Mouse (Mus musculus) CH12.LX (cell line): ENCODE data around the gene Haus4. TPM values are rescaled to one million over a fixed set of nuclear protein-coding genes. Genes with fewer than 3 reads are reported as not detected.

ENCODE experiments used
- DNase-seq: peaks from one replicate; pipeline ENCODE4 v3.0.0-alpha.2; 2013; ENCODE audit errors: extremely low read depth
- H3K27ac ChIP-seq: 2 replicates; pipeline ENCODE4 v1.5.1; 2012; ENCODE audit warnings: low read depth, mild to moderate bottlenecking, control low read depth, moderate library complexity; ENCODE audit not compliant: insufficient read depth
- H3K27me3 ChIP-seq: replicated peaks from 2 replicates; pipeline ENCODE3; 2012; ENCODE audit warnings: inconsistent platforms
- H3K36me3 ChIP-seq, 2 experiments: replicated peaks in 1 of 2; 2 replicates each; pipeline versions ENCODE3 to v1.6.1; 2012; ENCODE audit warnings: inconsistent platforms in 1 of 2, low read length in 1 of 2, mild to moderate bottlenecking in 1 of 2, mixed read lengths in 1 of 2, moderate library complexity in 1 of 2; ENCODE audit not compliant: control insufficient read depth in 1 of 2, insufficient read depth in 1 of 2
- H3K4me1 ChIP-seq, 2 experiments: 2 replicates each; pipeline ENCODE4 v1.6.1; 2012; ENCODE audit warnings: inconsistent platforms in 1 of 2, moderate library complexity in 1 of 2; ENCODE audit not compliant: insufficient read depth in 2 of 2, control insufficient read depth in 1 of 2
- H3K4me2 ChIP-seq: 2 replicates; pipeline ENCODE4 v1.6.1; 2012; ENCODE audit warnings: low read depth, mild to moderate bottlenecking, control low read depth; ENCODE audit not compliant: poor library complexity, insufficient read depth, severe bottlenecking
- H3K4me3 ChIP-seq, 3 experiments: fragments of 150-350 bp in 1 of 3; sonication (generic) in 1 of 3; replicated peaks in 1 of 3; 2 replicates each; pipeline versions ENCODE3 to v1.5.1; 2011 to 2012; ENCODE audit warnings: low read depth in 2 of 3, low read length in 2 of 3, mild to moderate bottlenecking in 2 of 3, moderate library complexity in 2 of 3, control low read depth in 1 of 3, improper control_type of control experiment in 1 of 3, inconsistent platforms in 1 of 3, mixed read lengths in 1 of 3; ENCODE audit not compliant: poor library complexity in 1 of 3
- H3K79me2 ChIP-seq: replicated peaks from 2 replicates; pipeline ENCODE4 v1.6.1; 2012; ENCODE audit warnings: mild to moderate bottlenecking, moderate library complexity; ENCODE audit not compliant: control insufficient read depth, poor library complexity, insufficient read depth, severe bottlenecking; ENCODE audit errors: extremely low read depth
- H3K9ac ChIP-seq: 2 replicates; pipeline ENCODE4 v1.6.1; 2012; ENCODE audit warnings: low read depth, mild to moderate bottlenecking, control low read depth, moderate library complexity; ENCODE audit not compliant: insufficient read depth
- H3K9me3 ChIP-seq: replicated peaks from 2 replicates; pipeline ENCODE3; 2012; ENCODE audit warnings: low read length, inconsistent platforms, mixed read lengths
- BHLHE40 ChIP-seq: IDR thresholded peaks from 2 replicates; pipeline ENCODE4 v1.6.1; 2011; ENCODE audit warnings: mild to moderate bottlenecking, low read depth, low read length, improper control_type of control experiment
- CHD1 ChIP-seq: IDR thresholded peaks from 2 replicates; pipeline ENCODE4 v1.6.1; 2012; ENCODE audit warnings: low read depth, low read length, improper control_type of control experiment, inconsistent platforms
- CHD2 ChIP-seq: IDR thresholded peaks from 2 replicates; pipeline ENCODE4 v1.6.1; 2011; ENCODE audit warnings: low read length, improper control_type of control experiment
- CTCF ChIP-seq, 2 experiments: IDR thresholded peaks in 1 of 2; conservative IDR thresholded peaks in 1 of 2; 2 replicates each; pipeline ENCODE4 v1.5.1; 2011 to 2012; ENCODE audit warnings: low read depth in 2 of 2, low read length in 2 of 2, improper control_type of control experiment in 1 of 2, inconsistent platforms in 1 of 2, mild to moderate bottlenecking in 1 of 2, moderate library complexity in 1 of 2
- E2F4 ChIP-seq: IDR thresholded peaks from 2 replicates; pipeline ENCODE4 v1.6.1; 2011; ENCODE audit warnings: low read depth, low read length, improper control_type of control experiment; ENCODE audit not compliant: insufficient replicate concordance
- ELF1 ChIP-seq: IDR thresholded peaks from 2 replicates; pipeline ENCODE4 v1.6.1; 2014; ENCODE audit warnings: low read depth, mild to moderate bottlenecking, inconsistent platforms, low read length, improper control_type of control experiment
- EP300 ChIP-seq: IDR thresholded peaks from 2 replicates; pipeline ENCODE4 v1.6.1; 2011; ENCODE audit warnings: low read length, improper control_type of control experiment
- ETS1 ChIP-seq: conservative IDR thresholded peaks from 2 replicates; pipeline ENCODE4 v1.6.1; 2012; ENCODE audit warnings: low read depth, mild to moderate bottlenecking, inconsistent platforms, low read length, improper control_type of control experiment, moderate library complexity
- GABPA ChIP-seq: IDR thresholded peaks from 2 replicates; pipeline ENCODE4 v1.6.1; 2012; ENCODE audit warnings: low read depth, low read length, improper control_type of control experiment, inconsistent platforms; ENCODE audit not compliant: insufficient replicate concordance
- HCFC1 ChIP-seq: IDR thresholded peaks from 2 replicates; pipeline ENCODE4 v1.6.1; 2012; ENCODE audit warnings: low read depth, mild to moderate bottlenecking, inconsistent platforms, low read length, improper control_type of control experiment
- IRF4 ChIP-seq: IDR thresholded peaks from 2 replicates; pipeline ENCODE4 v1.6.1; 2014; ENCODE audit warnings: low read depth, mild to moderate bottlenecking, inconsistent platforms, low read length, improper control_type of control experiment
- JUN ChIP-seq: IDR thresholded peaks from 2 replicates; pipeline ENCODE4 v1.6.1; 2011; ENCODE audit warnings: low read depth, mild to moderate bottlenecking, low read length, improper control_type of control experiment, moderate library complexity; ENCODE audit not compliant: insufficient read depth
- JUND ChIP-seq: conservative IDR thresholded peaks from 2 replicates; pipeline ENCODE4 v1.6.1; 2011; ENCODE audit warnings: low read depth, low read length, improper control_type of control experiment
- KAT2A ChIP-seq: IDR thresholded peaks from 2 replicates; pipeline ENCODE4 v1.6.1; 2012; ENCODE audit warnings: low read length, improper control_type of control experiment, inconsistent platforms; ENCODE audit not compliant: insufficient replicate concordance
- MAFK ChIP-seq: IDR thresholded peaks from 2 replicates; pipeline ENCODE4 v1.6.1; 2011; ENCODE audit warnings: low read length, improper control_type of control experiment; ENCODE audit not compliant: insufficient replicate concordance
- MAX ChIP-seq: IDR thresholded peaks from 2 replicates; pipeline ENCODE4 v1.6.1; 2011; ENCODE audit warnings: low read length, improper control_type of control experiment
- MAZ ChIP-seq: IDR thresholded peaks from 2 replicates; pipeline ENCODE4 v1.6.1; 2012; ENCODE audit warnings: low read depth, mild to moderate bottlenecking, inconsistent platforms, low read length, improper control_type of control experiment, moderate library complexity
- MEF2A ChIP-seq: IDR thresholded peaks from 2 replicates; pipeline ENCODE4 v1.6.1; 2014; ENCODE audit warnings: low read depth, mild to moderate bottlenecking, inconsistent platforms, low read length, improper control_type of control experiment, borderline replicate concordance
- MXI1 ChIP-seq: IDR thresholded peaks from 2 replicates; pipeline ENCODE4 v1.6.1; 2011; ENCODE audit warnings: mild to moderate bottlenecking, low read depth, low read length, improper control_type of control experiment
- MYC ChIP-seq: IDR thresholded peaks from 2 replicates; pipeline ENCODE4 v1.6.1; 2011; ENCODE audit warnings: low read depth, mild to moderate bottlenecking, improper control_type of control experiment, low read length
- NELFE ChIP-seq: IDR thresholded peaks from 2 replicates; pipeline ENCODE4 v1.6.1; 2011; ENCODE audit warnings: low read depth, low read length, improper control_type of control experiment
- NRF1 ChIP-seq: IDR thresholded peaks from 2 replicates; pipeline ENCODE4 v1.6.1; 2014; ENCODE audit warnings: low read depth, mild to moderate bottlenecking, inconsistent platforms, low read length, improper control_type of control experiment, moderate library complexity
- PAX5 ChIP-seq: IDR thresholded peaks from 2 replicates; pipeline ENCODE4 v1.6.1; 2012; ENCODE audit warnings: low read length, inconsistent platforms, mixed read lengths
- POLR2A ChIP-seq: IDR thresholded peaks from 2 replicates; pipeline ENCODE4 v1.6.1; 2011; ENCODE audit warnings: low read depth, mild to moderate bottlenecking, improper control_type of control experiment, low read length
- POLR2AphosphoS2 ChIP-seq: IDR thresholded peaks from 2 replicates; pipeline ENCODE4 v1.6.1; 2011; ENCODE audit warnings: low read depth, low read length, improper control_type of control experiment
- RAD21 ChIP-seq: IDR thresholded peaks from 2 replicates; pipeline ENCODE4 v1.6.1; 2011; ENCODE audit warnings: low read depth, mild to moderate bottlenecking, low read length, improper control_type of control experiment, moderate library complexity
- RCOR1 ChIP-seq: conservative IDR thresholded peaks from 2 replicates; pipeline ENCODE4 v1.6.1; 2012; ENCODE audit warnings: low read depth, mild to moderate bottlenecking, inconsistent platforms, low read length, improper control_type of control experiment
- SIN3A ChIP-seq: IDR thresholded peaks from 2 replicates; pipeline ENCODE4 v1.6.1; 2012; ENCODE audit warnings: low read length, improper control_type of control experiment, inconsistent platforms
- SMC3 ChIP-seq: IDR thresholded peaks from 2 replicates; pipeline ENCODE4 v1.6.1; 2011; ENCODE audit warnings: low read depth, low read length, improper control_type of control experiment
- TBP ChIP-seq: conservative IDR thresholded peaks from 2 replicates; pipeline ENCODE4 v1.6.1; 2011; ENCODE audit warnings: low read depth, low read length, improper control_type of control experiment
- TCF12 ChIP-seq: IDR thresholded peaks from 2 replicates; pipeline ENCODE4 v1.6.1; 2014; ENCODE audit warnings: low read depth, mild to moderate bottlenecking, inconsistent platforms, low read length, improper control_type of control experiment
- UBTF ChIP-seq: IDR thresholded peaks from 2 replicates; pipeline ENCODE4 v1.6.1; 2012; ENCODE audit warnings: low read depth, mild to moderate bottlenecking, inconsistent platforms, low read length, improper control_type of control experiment, moderate library complexity
- USF1 ChIP-seq: IDR thresholded peaks from 2 replicates; pipeline ENCODE4 v1.6.1; 2014; ENCODE audit warnings: low read depth, mild to moderate bottlenecking, inconsistent platforms, low read length, improper control_type of control experiment
- USF2 ChIP-seq: conservative IDR thresholded peaks from 2 replicates; pipeline ENCODE4 v1.6.1; 2011; ENCODE audit warnings: low read depth, low read length, improper control_type of control experiment
- ZC3H11A ChIP-seq: IDR thresholded peaks from 2 replicates; pipeline ENCODE4 v1.6.1; 2012; ENCODE audit warnings: low read depth, mild to moderate bottlenecking, inconsistent platforms, low read length, improper control_type of control experiment
- ZKSCAN1 ChIP-seq: IDR thresholded peaks from 2 replicates; pipeline ENCODE4 v1.6.1; 2012; ENCODE audit warnings: low read depth, inconsistent platforms, low read length, improper control_type of control experiment, borderline replicate concordance
- ZMIZ1 ChIP-seq: IDR thresholded peaks from 2 replicates; pipeline ENCODE4 v1.6.1; 2012; ENCODE audit warnings: low read depth, mild to moderate bottlenecking, inconsistent platforms, low read length, improper control_type of control experiment
- ZNF384 ChIP-seq: IDR thresholded peaks from 2 replicates; pipeline ENCODE4 v1.6.1; 2012; ENCODE audit warnings: low read depth, low read length, improper control_type of control experiment, inconsistent platforms
- dilution Hi-C: fragments of 300-500 bp; cut with MboI; formaldehyde crosslinking; loops from 2 replicates; pipeline ENCODE4 v1.14.3; 2020; ENCODE audit warnings: low sequenced_read_pairs; ENCODE audit not compliant: extremely low pct_unique_long_range_greater_than_20kb, extremely low pct_ligation_motif_present
- in situ Hi-C: fragments of 300-500 bp; cut with MboI; formaldehyde crosslinking; loops from 3 replicates; pipeline ENCODE4 v1.14.3; 2019; ENCODE audit warnings: low sequenced_read_pairs, low pct_ligation_motif_present, low pct_unique_long_range_greater_than_20kb, mixed read lengths
- polyA plus RNA-seq: library from polyadenylated mRNA; unstranded; fragments of >175 nt; gene quantifications from 2 replicates; pipeline ENCODE4 v1.2.1, GENCODE M21; 2012; ENCODE audit warnings: low read depth; ENCODE audit not compliant: insufficient read length
- total RNA-seq, 2 experiments: library from RNA; depleted of rRNA; stranded (reverse); fragments of 300-350 nt in 1 of 2; fragments of >200 nt in 1 of 2; gene quantifications; 2 replicates each; pipeline ENCODE4 v1.2.3; 2012 to 2014

Gene Haus4
- total and polyA plus RNA-seq, 3 experiments, result 65.5 to 116 (median 94.3) TPM

DNA sequence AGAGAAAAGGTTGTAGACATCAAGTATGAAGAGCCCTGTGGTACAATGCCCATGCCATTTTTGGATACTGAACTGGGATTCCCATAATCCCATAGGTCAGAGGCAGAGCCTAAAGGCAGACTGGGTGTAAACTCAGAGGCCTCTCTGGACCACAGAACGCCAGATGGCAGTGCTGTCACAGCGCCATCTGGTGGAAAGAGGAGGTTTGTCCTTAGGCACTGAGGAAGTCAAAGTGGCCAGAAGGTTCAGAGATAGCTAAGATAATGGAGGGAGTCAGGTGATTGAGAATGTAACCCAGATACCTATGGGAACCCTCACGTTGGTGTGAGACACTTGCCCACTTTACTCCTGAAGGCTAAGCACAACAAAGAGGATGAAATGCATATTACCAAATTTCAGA is 60.2 kb downstream of the Haus4 start:
- no peaks in the 10 kb centered on the region for H3K27me3 ChIP-seq
- dilution Hi-C loops (no loop called here), in situ Hi-C loops (no loop called here)
- peak; percentile 87 for DNase-seq
- no peaks in the 10 kb centered on the region for H3K9me3 ChIP-seq
- TF ChIP-seq MEF2A (no peak), RAD21 (peak; percentile 79), EP300 (peak; percentile 28; the same call in 1 of the 2 replicates), ZC3H11A (0 out of 2 replicates have a peak, but pooled peaks have one; percentile 7), MAZ (0 out of 2 replicates have a peak, but pooled peaks have one; percentile 34), SIN3A (no peak), MYC (peak; percentile 62; the same call in 1 of the 2 replicates), USF1 (peak; percentile 13), JUN (no peak), BHLHE40 (no peak), NRF1 (no peak), NELFE (peak; percentile 43; the same call in 1 of the 2 replicates), ELF1 (peak; percentile 65), USF2 (peak; percentile 11), ZMIZ1 (no peak), KAT2A (no peak), GABPA (no peak), MXI1 (peak; percentile 46; the same call in 1 of the 2 replicates), MAX (no peak), TCF12 (peak; percentile 44; the same call in 1 of the 2 replicates), HCFC1 (peak; percentile 46), PAX5 (no peak), CHD2 (no peak), RCOR1 (no peak), MAFK (no peak), JUND (no peak; the same call in 1 of the 2 replicates), CHD1 (no peak), UBTF (0 out of 2 replicates have a peak, but pooled peaks have one; percentile 40), POLR2AphosphoS2 (no peak), ETS1 (0 out of 2 replicates have a peak, but pooled peaks have one; percentile 11), IRF4 (peak; percentile 65), E2F4 (no peak), ZKSCAN1 (no peak), TBP (no peak), POLR2A (0 out of 2 replicates have a peak, but pooled peaks have one; percentile 26), SMC3 (peak; percentile 94), ZNF384 (no peak), CTCF (conservative IDR thresholded peaks at IDR 0.05 in 1 of 2, IDR thresholded peaks at IDR 0.05 in 1 of 2; ENCODE audit: low read depth in 2 of 2, low read length in 2 of 2) (peak; percentile 93 to 99)
- H3K36me3 ChIP-seq, result no peaks in the 10 kb centered on the region
- H3K9ac ChIP-seq, result 0 out of 2 replicates have a peak overlapping the region, but pooled peaks have one; percentile 11
- no peaks in the 10 kb centered on the region for H3K79me2 ChIP-seq
- H3K27ac ChIP-seq, result no peak overlapping the region
- no peak overlapping the region for H3K4me3 ChIP-seq
- no peak overlapping the region for H3K4me2 ChIP-seq
- peaks cover 2 to 39% of the 10 kb centered on the region in 2 experiments; a peak in 3 of 4 replicates for H3K4me1 ChIP-seq
